In the genomic region with DNA sequence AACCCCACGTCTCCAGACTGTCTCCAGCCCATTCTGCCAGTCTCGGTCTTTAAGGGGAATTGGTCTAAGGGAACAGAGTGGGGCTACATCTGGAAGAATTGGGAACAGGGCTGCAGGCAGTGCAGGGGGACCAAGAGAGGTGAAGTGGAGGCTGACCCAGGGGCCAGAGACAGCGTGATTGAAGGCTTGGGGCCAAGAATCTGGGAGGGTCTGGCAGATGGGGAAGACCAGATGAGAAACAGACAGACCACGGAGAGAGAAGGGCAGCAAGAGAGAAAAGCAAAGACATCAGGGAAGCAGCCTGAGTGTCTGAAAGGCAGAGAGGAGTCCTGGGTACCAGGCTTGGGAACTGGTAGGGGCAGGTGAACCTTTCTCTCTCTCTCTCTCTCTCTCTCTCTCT, we compare ENCODE assay signal across 11 mouse cellular contexts. TPM values are rescaled to one million over a fixed set of nuclear protein-coding genes. Genes with fewer than 3 reads are reported as not detected.
DNase-seq lines count a peak whose midpoint lies in the region; ATAC-seq and TF ChIP-seq lines count a peak whose summit lies in the region.
"Had no signal": no experiment of that assay in that cellular context is flagged by ENCODE, and none has a peak within 500 bp of the region (broad histone marks: within the 10 kb centered on the region; RNA-seq: fewer than 3 reads in every experiment).

No protein-coding gene starts in this region.

- TF ChIP-seq POLR2A in lung, adult 2 months (IDR thresholded peaks at IDR 0.05; ENCODE audit: borderline replicate concordance, extremely low read depth, low read depth, low read length): no peak

- H3K4me3 ChIP-seq in lung, embryonic 15.5 days: peak overlapping the region; percentile 69
- no peak overlapping the region for H3K4me3 ChIP-seq in lung, adult 2 months (replicated peaks; ENCODE audit: extremely low read depth, low read depth, low read length)
- H3K4me3 ChIP-seq in forebrain, postnatal 0 days (ENCODE audit: low read depth, low read length): peak overlapping the region; percentile 66; the same call in 1 of the 2 replicates
- H3K4me3 ChIP-seq in limb, embryonic 12.5 days (replicated peaks): peak overlapping the region; percentile 81
- peak overlapping the region; percentile 68 for H3K4me3 ChIP-seq in neural tube, embryonic 14.5 days (ENCODE audit: low read depth, low read length)
- H3K4me3 ChIP-seq in left cerebral cortex, adult 2 months: no peak overlapping the region

- H3K4me2 ChIP-seq in lung, embryonic 15.5 days: peak overlapping the region; percentile 84
- peak overlapping the region; percentile 93 for H3K4me2 ChIP-seq in forebrain, postnatal 0 days (ENCODE audit: low read depth)
- peak overlapping the region; percentile 95 for H3K4me2 ChIP-seq in limb, embryonic 12.5 days
- peak overlapping the region; percentile 88 for H3K4me2 ChIP-seq in neural tube, embryonic 14.5 days (ENCODE audit: low read depth, low read length)

- TF ChIP-seq CTCF in lung, adult 2 months (IDR thresholded peaks at IDR 0.05; ENCODE audit: insufficient read depth, low read length): no peak
- TF ChIP-seq CTCF in forebrain, postnatal 0 days (IDR thresholded peaks at IDR 0.05; ENCODE audit: low read depth): no peak
- no peak for TF ChIP-seq CTCF in left cerebral cortex, adult 2 months (IDR thresholded peaks at IDR 0.05)

- H3K4me1 ChIP-seq in lung, embryonic 15.5 days: peaks cover 15% of the 10 kb centered on the region
- H3K4me1 ChIP-seq in lung, adult 2 months (ENCODE audit: control insufficient read depth, insufficient read depth, low read length): no peaks in the 10 kb centered on the region
- H3K4me1 ChIP-seq in forebrain, postnatal 0 days (ENCODE audit: insufficient read depth): peaks cover 4% of the 10 kb centered on the region; the same call in 1 of the 2 replicates
- peaks cover 18% of the 10 kb centered on the region for H3K4me1 ChIP-seq in limb, embryonic 12.5 days (replicated peaks)
- H3K4me1 ChIP-seq in neural tube, embryonic 14.5 days (ENCODE audit: control insufficient read depth, insufficient read depth, low read length): peaks cover 14% of the 10 kb centered on the region

- peak overlapping the region; percentile 19 for H3K9ac ChIP-seq in lung, embryonic 15.5 days
- H3K9ac ChIP-seq in forebrain, postnatal 0 days: peak overlapping the region; percentile 31
- peak overlapping the region; percentile 90 for H3K9ac ChIP-seq in limb, embryonic 12.5 days (replicated peaks)
- peak overlapping the region; percentile 82 for H3K9ac ChIP-seq in neural tube, embryonic 14.5 days (replicated peaks; ENCODE audit: low read depth, low read length)

- WGBS in lung, embryonic 15.5 days: 25% methylated on average over 4 of the region's 4 CpGs
- 58% methylated on average over 4 of the region's 4 CpGs for WGBS in lung, adult 2 months
- WGBS in forebrain, postnatal 0 days: 13% methylated on average over 4 of the region's 4 CpGs
- 4% methylated on average over 4 of the region's 4 CpGs for WGBS in limb, embryonic 12.5 days
- WGBS in neural tube, embryonic 14.5 days: 16% methylated on average over 4 of the region's 4 CpGs

- H3K9me3 ChIP-seq in lung, embryonic 15.5 days: no peaks in the 10 kb centered on the region
- no peaks in the 10 kb centered on the region for H3K9me3 ChIP-seq in forebrain, postnatal 0 days (ENCODE audit: low read length)
- no peaks in the 10 kb centered on the region for H3K9me3 ChIP-seq in limb, embryonic 12.5 days
- no peaks in the 10 kb centered on the region for H3K9me3 ChIP-seq in neural tube, embryonic 14.5 days (ENCODE audit: control insufficient read depth, low read length)

- intact Hi-C loops in left cerebral cortex, adult 2 months (cut with DNase I): loop anchor here (2.0 to 5.0 kb wide), 3 partner anchors 58 to 578 kb away; no protein-coding TSS in a partner anchor

- no peak for ATAC-seq in lung, embryonic 15.5 days (ENCODE audit: borderline replicate concordance, extremely low read depth, low FRiP score, low TSS enrichment)
- no peak for ATAC-seq in forebrain, postnatal 0 days
- ATAC-seq in limb, embryonic 12.5 days (ENCODE audit: insufficient number of reproducible peaks, insufficient read depth, low FRiP score, low TSS enrichment, low read depth): no peak
- ATAC-seq in neural tube, embryonic 14.5 days (ENCODE audit: low read depth): no peak

- no peaks in the 10 kb centered on the region for H3K27me3 ChIP-seq in lung, embryonic 15.5 days
- no peaks in the 10 kb centered on the region for H3K27me3 ChIP-seq in forebrain, postnatal 0 days (ENCODE audit: insufficient read depth, low read length)
- no peaks in the 10 kb centered on the region for H3K27me3 ChIP-seq in limb, embryonic 12.5 days
- no peaks in the 10 kb centered on the region for H3K27me3 ChIP-seq in neural tube, embryonic 14.5 days (ENCODE audit: control insufficient read depth, insufficient read depth, low read length)

- H3K36me3 ChIP-seq in lung, embryonic 15.5 days: peaks cover 44% of the 10 kb centered on the region
- peaks cover 40% of the 10 kb centered on the region for H3K36me3 ChIP-seq in forebrain, postnatal 0 days (ENCODE audit: insufficient read depth)
- peaks cover 71% of the 10 kb centered on the region for H3K36me3 ChIP-seq in limb, embryonic 12.5 days
- peaks cover 35% of the 10 kb centered on the region for H3K36me3 ChIP-seq in neural tube, embryonic 14.5 days (ENCODE audit: control insufficient read depth, insufficient read depth, low read length)

- H3K27ac ChIP-seq in lung, embryonic 15.5 days: no peak overlapping the region
- H3K27ac ChIP-seq in forebrain, postnatal 0 days (ENCODE audit: low read depth, low read length): no peak overlapping the region
- H3K27ac ChIP-seq in limb, embryonic 12.5 days: 0 out of 2 replicates have a peak overlapping the region, but pooled peaks have one; percentile 29
- no peak overlapping the region for H3K27ac ChIP-seq in neural tube, embryonic 14.5 days (ENCODE audit: low read depth, low read length)
- H3K27ac ChIP-seq in left cerebral cortex, adult 2 months: no peak overlapping the region
- H3K27ac ChIP-seq: macrophage had no signal

- DNase-seq in lung, adult 2 months: no peak
- peak; percentile 18 for DNase-seq in forebrain, postnatal 0 days
- DNase-seq in thymus, postnatal 14 days: no peak
- no peak for DNase-seq in left cerebral cortex, adult 18-20 months (ENCODE audit: low spot score in 2 of 2)
- no peak for DNase-seq in left cerebral cortex, adult 2 months (ENCODE audit: extremely low spot score in 1 of 2, low spot score in 2 of 2)
- DNase-seq: right cerebral cortex, postnatal 25 days had no signal

RNA-seq across cellular contexts. Expression of a gene that starts 0.6 kb away (rescaled TPM):
- polyA plus RNA-seq in lung, embryonic 15.5 days (2015; fragmentation: Nextera tagmentation; extraction: Ambion mirVana): not detected in 2 replicates
- polyA plus RNA-seq in lung, adult 2 months (2012; rRNA removed): not detected in 2 replicates
- not detected in 2 replicates for total RNA-seq in forebrain, postnatal 0 days (2014; rRNA removed)
- polyA plus RNA-seq in forebrain, postnatal 0 days (2015; fragmentation: Nextera tagmentation; extraction: Ambion mirVana): not detected in 2 replicates
- polyA plus RNA-seq in limb, embryonic 12.5 days (2016; fragmentation: Nextera tagmentation; extraction: Ambion mirVana): not detected in 2 replicates
- polyA plus RNA-seq in neural tube, embryonic 14.5 days (2014; fragmentation: Nextera tagmentation; extraction: Ambion mirVana): not detected in 2 replicates
- not detected for total RNA-seq in left cerebral cortex, adult 18-20 months (2021)
- total RNA-seq in left cerebral cortex, adult 2 months (2021): not detected
- polyA plus RNA-seq: large intestine, adult 2 months; macrophage had no signal

RNA-seq across cellular contexts. Expression of a gene that starts 1.0 kb away (rescaled TPM):
- polyA plus RNA-seq in lung, embryonic 15.5 days (2015; fragmentation: Nextera tagmentation; extraction: Ambion mirVana): 4.0 and 4.2 TPM in 2 replicates
- polyA plus RNA-seq in lung, adult 2 months (2012; rRNA removed): 2.8 and 2.9 TPM in 2 replicates
- total RNA-seq in forebrain, postnatal 0 days (2014; rRNA removed): 15.6 and 21.7 TPM in 2 replicates
- polyA plus RNA-seq in forebrain, postnatal 0 days (2015; fragmentation: Nextera tagmentation; extraction: Ambion mirVana): 3.8 and 4.6 TPM in 2 replicates
- 11.8 and 12.9 TPM in 2 replicates for polyA plus RNA-seq in limb, embryonic 12.5 days (2016; fragmentation: Nextera tagmentation; extraction: Ambion mirVana)
- 9.2 and 12.5 TPM in 2 replicates for polyA plus RNA-seq in neural tube, embryonic 14.5 days (2014; fragmentation: Nextera tagmentation; extraction: Ambion mirVana)
- total RNA-seq in left cerebral cortex, adult 18-20 months (2021): 1 to 10 TPM; 8.4 to 9.2 TPM
- 10 to 100 TPM in 1 of 2 experiments, 1 to 10 TPM in 1; 8.2 to 11.3 TPM for total RNA-seq in left cerebral cortex, adult 2 months (2021)

RNA-seq across cellular contexts. Expression of a gene that starts 18.9 kb away (rescaled TPM):
- 0.94 and 4.7 TPM in 2 replicates for polyA plus RNA-seq in lung, embryonic 15.5 days (2015; fragmentation: Nextera tagmentation; extraction: Ambion mirVana)
- polyA plus RNA-seq in lung, adult 2 months (2012; rRNA removed): not detected in 2 replicates
- total RNA-seq in forebrain, postnatal 0 days (2014; rRNA removed): under 0.01 TPM in 1 of 2 replicates, not detected in the other
- 0.04 and 0.08 TPM in 2 replicates for polyA plus RNA-seq in forebrain, postnatal 0 days (2015; fragmentation: Nextera tagmentation; extraction: Ambion mirVana)
- 0.06 and 0.29 TPM in 2 replicates for polyA plus RNA-seq in limb, embryonic 12.5 days (2016; fragmentation: Nextera tagmentation; extraction: Ambion mirVana)
- polyA plus RNA-seq in neural tube, embryonic 14.5 days (2014; fragmentation: Nextera tagmentation; extraction: Ambion mirVana): 0.05 and 0.26 TPM in 2 replicates
- under 1 TPM in 1 of 2 experiments, not detected in 1; 0.16 TPM for total RNA-seq in left cerebral cortex, adult 18-20 months (2021)
- total RNA-seq in left cerebral cortex, adult 2 months (2021): not detected
- polyA plus RNA-seq: large intestine, adult 2 months; macrophage had no signal

RNA-seq across cellular contexts. Expression of a gene that starts 22.3 kb away (rescaled TPM):
- polyA plus RNA-seq in lung, embryonic 15.5 days (2015; fragmentation: Nextera tagmentation; extraction: Ambion mirVana): 378 and 407 TPM in 2 replicates
- polyA plus RNA-seq in lung, adult 2 months (2012; rRNA removed): 129 and 146 TPM in 2 replicates
- 180 and 239 TPM in 2 replicates for total RNA-seq in forebrain, postnatal 0 days (2014; rRNA removed)
- 420 and 499 TPM in 2 replicates for polyA plus RNA-seq in forebrain, postnatal 0 days (2015; fragmentation: Nextera tagmentation; extraction: Ambion mirVana)
- 410 and 432 TPM in 2 replicates for polyA plus RNA-seq in limb, embryonic 12.5 days (2016; fragmentation: Nextera tagmentation; extraction: Ambion mirVana)
- 428 and 435 TPM in 2 replicates for polyA plus RNA-seq in neural tube, embryonic 14.5 days (2014; fragmentation: Nextera tagmentation; extraction: Ambion mirVana)
- total RNA-seq in left cerebral cortex, adult 18-20 months (2021): 100 to 1,000 TPM; 176 to 178 TPM
- 100 to 1,000 TPM; 166 to 167 TPM for total RNA-seq in left cerebral cortex, adult 2 months (2021)

RNA-seq across cellular contexts. Expression of a gene that starts 34.3 kb away (rescaled TPM):
- 8.6 and 8.8 TPM in 2 replicates for polyA plus RNA-seq in lung, embryonic 15.5 days (2015; fragmentation: Nextera tagmentation; extraction: Ambion mirVana)
- polyA plus RNA-seq in lung, adult 2 months (2012; rRNA removed): 6.5 and 7.3 TPM in 2 replicates
- 6.5 and 12.8 TPM in 2 replicates for total RNA-seq in forebrain, postnatal 0 days (2014; rRNA removed)
- 2.2 and 3.1 TPM in 2 replicates for polyA plus RNA-seq in forebrain, postnatal 0 days (2015; fragmentation: Nextera tagmentation; extraction: Ambion mirVana)
- 9.7 and 10.7 TPM in 2 replicates for polyA plus RNA-seq in limb, embryonic 12.5 days (2016; fragmentation: Nextera tagmentation; extraction: Ambion mirVana)
- polyA plus RNA-seq in neural tube, embryonic 14.5 days (2014; fragmentation: Nextera tagmentation; extraction: Ambion mirVana): 4.6 and 5.0 TPM in 2 replicates
- total RNA-seq in left cerebral cortex, adult 18-20 months (2021): 1 to 10 TPM; 8.3 to 9.3 TPM
- 1 to 10 TPM; 8.3 to 9.0 TPM for total RNA-seq in left cerebral cortex, adult 2 months (2021)

Comparison
In these comparisons a context has a peak if more than half of its experiments do, and no peak if none do; other contexts are left out.
1. H3K4me3 ChIP-seq: peak in lung, embryonic 15.5 days (single experiment), forebrain, postnatal 0 days (single experiment), limb, embryonic 12.5 days (single experiment) and neural tube, embryonic 14.5 days (single experiment); none in lung, adult 2 months (single experiment) and left cerebral cortex, adult 2 months (single experiment).
2. H3K9ac ChIP-seq: peak in every context shown above with its lines; median percentile 90 in limb, embryonic 12.5 days; 82 in neural tube, embryonic 14.5 days; 31 in forebrain, postnatal 0 days; 19 in lung, embryonic 15.5 days.
3. Peak in every context shown above with its lines, with median percentiles within 50 percentile points of each other: H3K4me2 ChIP-seq.